Mouse (Mus musculus): Measurements from ENCODE around the gene Vmn1r170.
"Not testable (repeated sequence)": the region's sequence is repeated elsewhere in the genome, so short reads cannot be mapped to it uniquely, and the experiment has no call there.

Gene Vmn1r170

GRCm38 (mm10) chr7:23605875-23606274 lies at the start of gene Vmn1r170:
Gene Vmn1r170 (plus strand): TSS chr7:23606175.
- not testable (repeated sequence) for DNase-seq (ENCODE audit: low read depth, low spot score)

DNA sequence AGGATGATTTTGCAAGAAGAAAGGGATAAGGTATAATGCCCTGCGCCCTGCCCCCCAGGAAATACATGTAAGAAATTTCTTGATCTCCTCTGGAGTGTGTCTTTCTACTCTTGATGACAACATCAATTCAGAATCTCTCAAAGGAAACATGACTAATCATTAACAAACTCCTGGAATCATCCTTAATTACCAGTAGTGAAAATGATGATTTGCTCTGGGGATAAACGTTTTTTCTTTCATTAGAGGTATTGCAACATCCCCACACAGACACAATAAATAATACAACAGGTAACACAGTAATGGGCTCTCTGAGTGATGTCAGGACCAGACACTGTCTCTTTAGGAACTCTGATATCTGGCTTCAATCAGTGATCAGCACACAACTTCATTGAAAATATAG lies 30.7 kb upstream of the Vmn1r170 start, which contains the start of gene Vmn1r169:
Gene Vmn1r169 (plus strand): TSS at position 301 of the 400 bp plus-strand sequence.
- DNase-seq (ENCODE audit: low read depth, low spot score) = not testable (repeated sequence)

DNA sequence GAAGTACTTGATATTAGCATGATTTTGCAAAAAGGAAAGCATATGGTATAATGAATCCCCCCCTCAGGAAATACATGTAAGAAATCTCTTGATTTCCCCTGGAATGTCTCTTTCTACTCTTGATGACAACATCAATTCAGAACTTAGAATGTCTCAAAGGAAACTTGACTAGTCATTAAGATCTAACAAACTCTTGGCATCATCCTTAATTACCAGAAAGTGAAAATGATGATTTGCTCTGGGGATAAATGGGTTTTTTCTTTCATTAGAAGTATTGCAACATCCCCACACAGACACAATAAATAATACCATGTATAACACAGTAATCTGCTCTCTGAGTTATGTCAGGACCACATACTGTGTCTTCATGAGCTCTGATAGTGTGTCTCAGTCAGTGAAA lies 24.4 kb downstream of the Vmn1r170 start, which contains the start of gene Vmn1r171:
Gene Vmn1r171 (plus strand): TSS at position 301 of the 400 bp plus-strand sequence.
- no peak for DNase-seq (ENCODE audit: low read depth, low spot score)

Measured in ES-CJ7 (cell line).